Mouse (Mus musculus) right cerebral cortex, postnatal 36 days (tissue): Measurements from ENCODE around the gene Me3.

ENCODE experiments used
- DNase-seq, 2 experiments: peaks; one replicate each; pipeline ENCODE4 v3.0.0; 2022; ENCODE audit warnings: low spot score in 2 of 2, mixed read lengths in 1 of 2

The Me3 gene

GRCm38 (mm10) chr7:89829201-89829600, 197.0 kb downstream of the Me3 start:
- DNase-seq = no peak

GRCm38 (mm10) chr7:89833521-89833920, 201.3 kb downstream of the Me3 start:
- DNase-seq = no peak

GRCm38 (mm10) chr7:89835566-89835965, 203.4 kb downstream of the Me3 start:
- DNase-seq = no peak

GRCm38 (mm10) chr7:89836676-89837075, 204.5 kb downstream of the Me3 start:
- DNase-seq = no peak

- no peak for DNase-seq
Observed at GRCm38 (mm10) chr7:89837841-89838240, 205.6 kb downstream of the Me3 start.

GRCm38 (mm10) chr7:89839721-89840120, 207.5 kb downstream of the Me3 start:
- DNase-seq = no peak

- peak; percentile 78 to 80 for DNase-seq
Observed at GRCm38 (mm10) chr7:89841670-89842403, 209.6 kb downstream of the Me3 start.

GRCm38 (mm10) chr7:89842404-89842715, 210.2 kb downstream of the Me3 start:
- no peak for DNase-seq

- DNase-seq = no peak
Observed at GRCm38 (mm10) chr7:89843121-89843520, 210.9 kb downstream of the Me3 start.

GRCm38 (mm10) chr7:89843533-89843932, 211.3 kb downstream of the Me3 start:
- no peak for DNase-seq

GRCm38 (mm10) chr7:89845669-89846068, 213.5 kb downstream of the Me3 start:
- no peak for DNase-seq

GRCm38 (mm10) chr7:89850510-89850909, 218.3 kb downstream of the Me3 start:
- no peak for DNase-seq

- DNase-seq = no peak
Observed at GRCm38 (mm10) chr7:89852158-89853095, 220.2 kb downstream of the Me3 start.

- DNase-seq = no peak
Observed at GRCm38 (mm10) chr7:89853131-89853530, 220.9 kb downstream of the Me3 start.

GRCm38 (mm10) chr7:89855196-89855595, 223.0 kb downstream of the Me3 start:
- no peak for DNase-seq

- DNase-seq = no peak
Observed at GRCm38 (mm10) chr7:89856440-89857217, 224.4 kb downstream of the Me3 start.

GRCm38 (mm10) chr7:89864769-89865168, 232.6 kb downstream of the Me3 start:
- DNase-seq = no peak

GRCm38 (mm10) chr7:89867221-89867620, 235.0 kb downstream of the Me3 start:
- no peak for DNase-seq

- no peak for DNase-seq
Observed at GRCm38 (mm10) chr7:89879686-89880085, 247.5 kb downstream of the Me3 start.

GRCm38 (mm10) chr7:89884551-89884950, 252.4 kb downstream of the Me3 start:
- no peak for DNase-seq

- no peak for DNase-seq
Observed at GRCm38 (mm10) chr7:89891412-89891811, 259.2 kb downstream of the Me3 start.

- DNase-seq = no peak
Observed at GRCm38 (mm10) chr7:89891856-89892255, 259.7 kb downstream of the Me3 start.
